7 mouse cellular contexts compared by ENCODE assay signal in genomic region chrX:42033111-42033693, GRCm38 (mm10). TPM values are rescaled to one million over a fixed set of nuclear protein-coding genes. Genes with fewer than 3 reads are reported as not detected.
DNase-seq lines count a peak whose midpoint lies in the region; ATAC-seq and TF ChIP-seq lines count a peak whose summit lies in the region.

No protein-coding gene starts in this region.

- no peaks in the 10 kb centered on the region for H3K27me3 ChIP-seq in intestine, embryonic 14.5 days (replicated peaks; ENCODE audit: control insufficient read depth, insufficient read depth, low read length)
- H3K27me3 ChIP-seq in midbrain, embryonic 11.5 days (ENCODE audit: control insufficient read depth, insufficient read depth, low read length), result no peaks in the 10 kb centered on the region
- H3K27me3 ChIP-seq in spleen, adult 2 months (ENCODE audit: control insufficient read depth, insufficient read depth, low read length), result no peaks in the 10 kb centered on the region

- no peak overlapping the region for H3K27ac ChIP-seq in intestine, embryonic 14.5 days (ENCODE audit: low read depth)
- no peak overlapping the region for H3K27ac ChIP-seq in midbrain, embryonic 11.5 days (ENCODE audit: low read depth, low read length)
- H3K27ac ChIP-seq in spleen, adult 2 months (ENCODE audit: insufficient read depth, low read length), result no peak overlapping the region

- no peaks in the 10 kb centered on the region for H3K36me3 ChIP-seq in intestine, embryonic 14.5 days (ENCODE audit: control insufficient read depth, insufficient read depth, low read length)
- no peaks in the 10 kb centered on the region for H3K36me3 ChIP-seq in midbrain, embryonic 11.5 days (ENCODE audit: control insufficient read depth, insufficient read depth, low read length)
- H3K36me3 ChIP-seq in spleen, adult 2 months (ENCODE audit: control insufficient read depth, insufficient read depth, low read length), result no peaks in the 10 kb centered on the region

- intact Hi-C loops in left cerebral cortex, postnatal 36 days (cut with DNase I), result loop anchor here (5.0 kb wide), 2 partner anchors 114 to 369 kb away; partner anchors contain the start of gene Stag2

- 42% methylated on average over 8 of the region's 8 CpGs for WGBS in intestine, embryonic 14.5 days
- 40% methylated on average over 8 of the region's 8 CpGs for WGBS in midbrain, embryonic 11.5 days
- 59% methylated on average over 8 of the region's 8 CpGs for WGBS in spleen, adult 2 months

- no peaks in the 10 kb centered on the region for H3K4me1 ChIP-seq in intestine, embryonic 14.5 days (replicated peaks; ENCODE audit: control insufficient read depth, insufficient read depth, low read length)
- no peaks in the 10 kb centered on the region for H3K4me1 ChIP-seq in midbrain, embryonic 11.5 days (ENCODE audit: control insufficient read depth, insufficient read depth, low read length)
- H3K4me1 ChIP-seq in spleen, adult 2 months (ENCODE audit: control insufficient read depth, insufficient read depth, insufficient read length), result no peaks in the 10 kb centered on the region

- no peak for TF ChIP-seq POLR2A in spleen, adult 2 months (IDR thresholded peaks at IDR 0.05; ENCODE audit: low read depth, low read length)

- H3K9me3 ChIP-seq in intestine, embryonic 14.5 days (ENCODE audit: control insufficient read depth, low read length), result no peaks in the 10 kb centered on the region
- no peaks in the 10 kb centered on the region for H3K9me3 ChIP-seq in midbrain, embryonic 11.5 days (ENCODE audit: control insufficient read depth, low read length)

- no peak overlapping the region for H3K4me3 ChIP-seq in intestine, embryonic 14.5 days (ENCODE audit: low read depth, low read length)
- H3K4me3 ChIP-seq in midbrain, embryonic 11.5 days (ENCODE audit: low read depth, low read length), result no peak overlapping the region
- H3K4me3 ChIP-seq in spleen, adult 2 months (ENCODE audit: extremely low read depth, insufficient read depth, insufficient read length), result no peak overlapping the region

- no peak overlapping the region for H3K4me2 ChIP-seq in intestine, embryonic 14.5 days (ENCODE audit: low read length)
- no peak overlapping the region for H3K4me2 ChIP-seq in midbrain, embryonic 11.5 days

- peak; percentile 75 to 92 for DNase-seq in adrenal gland, adult (ENCODE audit: inconsistent age in 2 of 2, low spot score in 1 of 2)
- DNase-seq in cerebellum, postnatal 4 days (ENCODE audit: low spot score in 2 of 2), result peak; percentile 45 to 67
- DNase-seq in gastrocnemius, adult 8-10 months (ENCODE audit: low spot score in 2 of 2), result peak; percentile 27 to 53
- peak; percentile 76 for DNase-seq in intestine, embryonic 14.5 days (ENCODE audit: low spot score)
- peak; percentile 38 to 54 for DNase-seq in left cerebral cortex, postnatal 36 days (ENCODE audit: low spot score in 2 of 2)
- peak; percentile 95 for DNase-seq in midbrain, embryonic 11.5 days (ENCODE audit: low spot score, missing footprints)
- DNase-seq in spleen, adult 2 months (ENCODE audit: low read depth in 1 of 2, low spot score in 2 of 2), result peak; percentile 29 to 53

- peak; percentile 74; the same call in 1 of the 2 replicates for ATAC-seq in intestine, embryonic 14.5 days (replicated peaks; ENCODE audit: low FRiP score, low TSS enrichment, low read depth)
- peak; percentile 82 for ATAC-seq in midbrain, embryonic 11.5 days (ENCODE audit: low FRiP score)

- H3K9ac ChIP-seq in intestine, embryonic 14.5 days (ENCODE audit: low read length), result no peak overlapping the region
- no peak overlapping the region for H3K9ac ChIP-seq in midbrain, embryonic 11.5 days (ENCODE audit: low read length)

- peak; percentile 57; the same call in 1 of the 2 replicates for TF ChIP-seq CTCF in spleen, adult 2 months (IDR thresholded peaks at IDR 0.05; ENCODE audit: extremely low read depth, insufficient read depth, insufficient read length, insufficient replicate concordance)

RNA-seq across cellular contexts. Expression of gene Xiap, which starts 26.3 kb away (rescaled TPM):
- 10 to 100 TPM; 12.6 to 16.2 (median 15.6) TPM for total RNA-seq in gastrocnemius, adult 8-10 months (2022)
- 17.6 and 19.1 TPM in 2 replicates for polyA plus RNA-seq in intestine, embryonic 14.5 days (2014; fragmentation: Nextera tagmentation; extraction: Ambion mirVana)
- total RNA-seq in left cerebral cortex, postnatal 36 days (2021), result 10 to 100 TPM; 58.6 to 64.2 TPM
- polyA plus RNA-seq in midbrain, embryonic 11.5 days (2014; fragmentation: Nextera tagmentation; extraction: Ambion mirVana), result 12.7 and 13.7 TPM in 2 replicates
- polyA plus RNA-seq in spleen, adult 2 months (2012; rRNA removed), result 3.6 and 6.5 TPM in 2 replicates

Comparison
In these comparisons a context has a peak if more than half of its experiments do, and no peak if none do; other contexts are left out.
1. DNase-seq: peak in every context shown above with its lines; median percentile 95 in midbrain, embryonic 11.5 days; 84 in adrenal gland, adult; 76 in intestine, embryonic 14.5 days; 56 in cerebellum, postnatal 4 days; 46 in left cerebral cortex, postnatal 36 days; 41 in spleen, adult 2 months; 40 in gastrocnemius, adult 8-10 months.